Mouse (Mus musculus) liver, embryonic 11.5 days (tissue): ENCODE data around the gene Slc25a22. TPM values are rescaled to one million over a fixed set of nuclear protein-coding genes. Genes with fewer than 3 reads are reported as not detected.
A peak's percentile ranks its signal among the peaks of the same experiment; 100 is the strongest.

Experiments
- ATAC-seq: fragments of 200-750 bp; cut with Nextera tagmentation; replicated peaks from 2 replicates; pipeline ENCODE4 v1.8.0; 2017; ENCODE audit warnings: moderate number of reproducible peaks, mild to moderate bottlenecking, moderate TSS enrichment, moderate library complexity; ENCODE audit not compliant: low FRiP score
- DNase-seq: peaks from one replicate; pipeline ENCODE4 v3.0.0-alpha.2; 2017; ENCODE audit warnings: low spot score
- H3K27ac ChIP-seq: fragments of 300-500 bp; sonication (generic); 2 replicates; pipeline ENCODE4 v1.5.1; 2014; ENCODE audit warnings: mild to moderate bottlenecking, low read depth, low read length, control low read depth
- H3K27me3 ChIP-seq: fragments of 300-500 bp; sonication (generic); replicated peaks from 2 replicates; pipeline ENCODE4 v1.6.1; 2014; ENCODE audit warnings: low read length, mixed read lengths; ENCODE audit not compliant: control insufficient read depth, insufficient read depth
- H3K36me3 ChIP-seq: fragments of 300-500 bp; sonication (generic); 2 replicates; pipeline ENCODE4 v1.6.1; 2014; ENCODE audit warnings: mild to moderate bottlenecking, low read length, moderate library complexity, mixed read lengths; ENCODE audit not compliant: control insufficient read depth, insufficient read depth
- H3K4me1 ChIP-seq: fragments of 300-500 bp; sonication (generic); replicated peaks from 2 replicates; pipeline ENCODE4 v1.6.1; 2014; ENCODE audit warnings: low read length, mixed read lengths; ENCODE audit not compliant: control insufficient read depth, insufficient read depth
- H3K4me2 ChIP-seq: fragments of 300-500 bp; sonication (generic); 2 replicates; pipeline ENCODE4 v1.6.1; 2014; ENCODE audit warnings: mild to moderate bottlenecking, control low read depth, moderate library complexity
- H3K4me3 ChIP-seq: fragments of 300-500 bp; sonication (generic); 2 replicates; pipeline ENCODE4 v1.5.1; 2014; ENCODE audit warnings: low read depth, low read length, control low read depth
- H3K9ac ChIP-seq: fragments of 300-500 bp; sonication (generic); 2 replicates; pipeline ENCODE4 v1.6.1; 2014; ENCODE audit warnings: low read depth, low read length, control low read depth
- H3K9me3 ChIP-seq: fragments of 300-500 bp; sonication (generic); 2 replicates; pipeline ENCODE4 v1.6.1; 2016; ENCODE audit warnings: low read length, inconsistent platforms, mixed read lengths; ENCODE audit not compliant: control insufficient read depth
- WGBS: fragments of 180-500 bp; shearing (Covaris S2); extraction: QIAGEN DNeasy Blood & Tissue Kit; methylation state at CpG from one replicate; pipeline ENCODE4 v1.1.7; 2014; 5-methylcytosine and 5-hydroxymethylcytosine counted together
- polyA plus RNA-seq: library from polyadenylated mRNA; unstranded; fragments of >200 nt; fragmentation: Nextera tagmentation; extraction: Ambion mirVana; gene quantifications from 2 replicates; pipeline ENCODE4 v1.2.1, GENCODE M21; 2014

The Slc25a22 gene
- polyA plus RNA-seq, 1 experiment from 2014 or later, result 36.9 TPM

DNA sequence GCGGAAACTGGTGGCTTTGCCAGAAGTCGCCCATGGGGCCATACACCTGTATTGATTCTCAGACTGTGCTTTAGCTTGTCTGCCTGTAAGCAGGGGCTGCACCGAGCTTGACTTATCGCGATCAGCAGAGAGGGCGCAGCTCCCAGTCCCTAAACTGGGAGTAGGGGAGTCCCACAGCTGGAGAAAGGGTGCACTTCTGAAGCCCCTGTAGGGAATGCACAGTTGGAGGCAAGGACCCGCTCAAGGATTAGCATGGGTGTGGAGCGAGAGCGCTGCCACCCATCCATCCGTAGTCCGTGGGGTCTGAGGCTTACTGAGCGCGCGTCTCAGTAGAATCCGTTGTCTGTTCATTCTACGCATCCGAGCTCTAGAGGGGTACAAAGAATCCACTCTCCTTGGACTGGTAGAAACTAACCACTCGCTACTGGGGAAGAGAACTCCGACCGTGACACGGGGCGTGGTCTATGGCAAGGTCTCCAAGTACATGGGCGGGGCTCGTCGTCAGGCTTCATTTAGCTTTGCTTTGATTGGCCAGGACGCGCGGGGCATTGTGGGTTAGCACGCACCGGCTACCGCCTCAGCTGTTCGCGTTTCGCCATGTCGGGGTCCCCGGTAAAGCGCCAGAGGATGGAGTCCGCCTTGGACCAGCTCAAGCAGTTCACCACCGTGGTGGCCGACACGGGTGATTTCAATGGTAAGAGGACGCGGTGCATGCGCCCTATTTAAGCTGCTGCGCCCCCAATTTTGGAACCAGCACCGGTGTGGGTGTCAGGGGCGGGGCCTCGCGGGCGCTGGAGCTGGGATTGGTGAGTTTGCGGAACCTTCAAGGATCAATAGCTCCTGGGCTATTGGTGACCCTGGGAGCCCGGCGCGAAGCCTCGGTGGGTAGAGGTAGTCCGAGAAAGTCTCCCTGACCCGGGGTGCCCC lies 45.8 kb downstream of the Slc25a22 start, which contains the start of gene Taldo1:
TSS of gene Taldo1 (plus strand) at position 575 of the 927 bp plus-strand sequence.
- DNase-seq (peak; percentile 95), ATAC-seq (peak; percentile 83)
- under 1% methylated on average over 57 of the region's 57 CpGs for WGBS
- Histone ChIP-seq H3K36me3 (peaks cover 4% of the 10 kb centered on the region; the same call in 1 of the 2 replicates), H3K4me1 (peaks cover 57% of the 10 kb centered on the region), H3K9ac (peak within 1 kb of the TSS; percentile 74), H3K27ac (peak within 1 kb of the TSS; percentile 90), H3K4me2 (peak within 1 kb of the TSS; percentile 96), H3K4me3 (peak within 1 kb of the TSS; percentile 75), H3K9me3 (no peaks in the 10 kb centered on the region), H3K27me3 (no peaks in the 10 kb centered on the region)

DNA sequence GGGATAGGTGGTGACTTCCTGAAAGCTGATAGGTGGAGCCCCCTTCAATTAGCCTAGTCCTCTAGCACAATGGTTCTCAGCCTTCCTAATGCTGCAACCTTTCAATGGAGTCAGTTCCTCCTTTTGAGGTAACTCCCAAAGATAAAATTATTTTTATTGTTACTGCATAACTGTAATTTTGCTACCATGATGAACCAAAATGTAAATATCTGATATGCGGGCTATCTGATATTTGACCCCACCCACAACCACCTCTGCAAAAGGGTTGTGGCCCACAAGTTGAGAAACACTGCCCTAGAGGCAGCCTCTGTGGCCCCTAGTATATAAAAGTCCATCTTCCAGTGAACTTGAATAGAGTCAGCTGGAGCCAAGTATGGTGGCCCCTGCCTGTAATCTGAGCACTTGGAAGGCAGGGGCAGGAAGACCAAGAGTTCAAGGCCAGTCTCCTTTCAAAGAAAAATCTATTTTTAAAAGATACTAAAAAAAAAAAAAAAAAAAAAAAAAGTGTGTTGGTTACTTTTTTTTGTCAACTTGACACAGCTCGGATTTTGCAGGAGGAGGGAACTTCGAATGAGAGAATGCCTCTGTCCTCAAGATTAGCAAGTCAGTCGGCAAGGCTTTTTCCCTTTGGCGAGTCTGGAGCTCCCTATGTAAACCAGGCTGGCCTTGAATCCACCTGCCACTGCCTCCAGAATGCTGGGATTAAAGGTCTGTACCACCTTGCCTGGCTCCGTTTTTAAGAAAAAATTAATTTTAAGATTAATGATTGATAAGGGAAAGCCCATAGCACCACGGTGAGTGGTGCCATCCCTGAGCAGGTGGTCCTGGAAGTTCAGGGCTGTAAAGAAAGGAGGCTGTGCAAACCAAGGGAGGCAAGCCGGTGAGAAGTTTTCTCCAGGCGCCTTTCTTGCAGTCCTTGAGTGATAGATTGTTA lies 47.1 kb downstream of the Slc25a22 start:
- Histone ChIP-seq H3K27ac (peak overlapping the region; percentile 90), H3K9ac (peak overlapping the region; percentile 26; the same call in 1 of the 2 replicates), H3K4me2 (peak overlapping the region; percentile 96), H3K27me3 (no peaks in the 10 kb centered on the region), H3K4me1 (peaks cover 57% of the 10 kb centered on the region), H3K9me3 (no peaks in the 10 kb centered on the region), H3K4me3 (peak overlapping the region; percentile 75; the same call in 1 of the 2 replicates), H3K36me3 (no peaks in the 10 kb centered on the region)
- DNase-seq (no peak), ATAC-seq (no peak)
- WGBS, result 52% methylated on average over 9 of the region's 9 CpGs

- DNase-seq (no peak), ATAC-seq (peak; percentile 53)
- Histone ChIP-seq H3K4me2 (peak overlapping the region; percentile 34), H3K36me3 (no peaks in the 10 kb centered on the region), H3K27me3 (0 out of 2 replicates have a peak, but pooled peaks cover 2% of the 10 kb centered on the region), H3K27ac (peak overlapping the region; percentile 90), H3K4me3 (0 out of 2 replicates have a peak overlapping the region, but pooled peaks have one; percentile 5), H3K9ac (peak overlapping the region; percentile 34; the same call in 1 of the 2 replicates), H3K9me3 (no peaks in the 10 kb centered on the region), H3K4me1 (peaks cover 45% of the 10 kb centered on the region)
- 36% methylated on average over 3 of the region's 3 CpGs for WGBS
These were observed 49.1 kb downstream of the Slc25a22 start for GRCm38 (mm10) chr7:141388487-141389109.

DNA sequence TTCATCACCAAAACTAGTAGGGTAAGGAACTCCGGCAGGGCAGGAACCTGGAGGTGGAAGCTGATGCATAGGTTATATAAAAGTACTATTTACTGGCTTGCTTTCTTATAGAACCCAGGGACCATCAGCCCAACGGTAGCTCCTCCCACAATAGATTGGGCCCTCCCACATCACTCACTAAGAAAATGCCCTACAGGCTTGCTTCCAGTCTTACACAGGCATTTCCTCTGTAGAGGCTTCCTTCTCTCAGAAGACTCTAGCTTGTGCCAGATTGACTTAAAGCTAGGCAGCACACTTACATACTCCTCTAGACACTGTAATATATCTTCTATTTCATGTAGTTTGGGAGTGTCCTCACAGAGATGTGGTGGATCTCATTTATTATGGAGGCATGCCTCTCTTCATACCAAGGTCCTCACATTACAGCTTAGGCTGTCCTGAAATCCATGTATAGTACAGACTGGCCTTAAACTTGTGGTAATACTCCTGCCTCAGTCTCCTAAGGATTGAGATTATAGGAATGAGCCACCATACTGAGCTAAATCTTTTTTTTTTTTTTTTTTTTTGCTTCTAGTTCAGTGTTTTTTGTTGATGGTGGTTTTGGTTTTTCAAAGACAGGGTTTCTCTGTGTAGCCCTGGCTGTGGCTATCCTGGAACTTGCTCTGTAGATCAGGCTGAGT lies 49.7 kb downstream of the Slc25a22 start:
- Histone ChIP-seq H3K9me3 (no peaks in the 10 kb centered on the region), H3K4me2 (peak overlapping the region; percentile 34), H3K27ac (peak overlapping the region; percentile 90), H3K36me3 (no peaks in the 10 kb centered on the region), H3K4me3 (no peak overlapping the region), H3K9ac (0 out of 2 replicates have a peak overlapping the region, but pooled peaks have one; percentile 34), H3K27me3 (0 out of 2 replicates have a peak, but pooled peaks cover 2% of the 10 kb centered on the region), H3K4me1 (peaks cover 40% of the 10 kb centered on the region)
- ATAC-seq (no peak), DNase-seq (no peak)
- 45% methylated on average over 2 of the region's 2 CpGs for WGBS

DNA sequence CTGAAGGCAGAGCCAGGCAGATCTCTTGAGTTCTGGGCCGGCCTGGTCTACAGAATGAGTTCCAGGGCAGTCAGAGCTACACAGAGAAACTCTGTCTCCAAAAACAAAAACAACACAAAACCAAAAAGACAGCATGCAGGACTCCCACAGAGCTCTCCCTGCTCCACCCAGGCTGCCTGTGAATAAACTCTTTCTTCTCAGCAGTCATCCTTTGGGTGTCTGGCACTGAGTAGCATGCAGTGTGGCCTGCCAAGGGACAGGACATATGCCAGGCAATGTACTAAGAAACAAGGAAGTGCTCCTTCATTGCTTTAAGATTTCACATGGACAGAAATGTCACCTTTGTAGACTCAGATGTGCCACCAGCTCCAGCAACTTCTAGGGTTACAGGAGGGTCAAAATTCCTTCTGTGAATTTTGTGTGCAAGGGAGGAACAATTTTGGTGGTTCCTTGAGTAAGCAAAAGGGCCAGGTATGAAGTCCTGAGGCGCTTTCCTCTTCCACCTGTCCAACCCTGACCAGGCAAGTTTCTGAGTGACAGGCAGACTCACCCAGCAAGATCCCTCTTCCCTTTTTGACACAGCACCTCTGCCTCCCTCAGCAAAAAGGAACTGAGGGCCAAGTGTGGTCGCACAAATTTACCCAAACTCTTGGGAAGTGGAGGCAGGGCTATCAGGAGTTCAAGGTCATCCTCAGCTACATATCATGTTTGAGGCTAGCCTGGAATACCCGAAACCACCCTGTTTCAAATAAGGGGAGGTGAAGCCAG lies 56.4 kb downstream of the Slc25a22 start:
- 0 out of 2 replicates have a peak, but pooled peaks cover 2% of the 10 kb centered on the region for H3K27me3 ChIP-seq
- H3K4me1 ChIP-seq, result no peaks in the 10 kb centered on the region; the same call in 1 of the 2 replicates
- H3K27ac ChIP-seq, result no peak overlapping the region
- H3K9ac ChIP-seq, result no peak overlapping the region
- no peaks in the 10 kb centered on the region for H3K9me3 ChIP-seq
- H3K4me3 ChIP-seq, result no peak overlapping the region
- H3K4me2 ChIP-seq, result no peak overlapping the region
- 66% methylated on average over 4 of the region's 4 CpGs for WGBS
- ATAC-seq (no peak), DNase-seq (no peak)
- no peaks in the 10 kb centered on the region for H3K36me3 ChIP-seq

Other genes starting within 250 kb of the Slc25a22 start
- gene Hras, start 243.9 kb downstream of the Slc25a22 start, polyA plus RNA-seq, result 112 and 118 TPM in 2 replicates
- 20.8 and 20.9 TPM in 2 replicates for gene Lrrc56, start 243.7 kb downstream of the Slc25a22 start, polyA plus RNA-seq
- gene Lmntd2, start 223.8 kb downstream of the Slc25a22 start, polyA plus RNA-seq, result 1.8 and 2.6 TPM in 2 replicates
- gene Rassf7, start 222.0 kb downstream of the Slc25a22 start, polyA plus RNA-seq, result 35.1 TPM in 2 replicates
- 70.9 and 81.0 TPM in 2 replicates for gene Phrf1, start 209.1 kb downstream of the Slc25a22 start, polyA plus RNA-seq
- 4.0 and 4.1 TPM in 2 replicates for gene Irf7, start 171.4 kb downstream of the Slc25a22 start, polyA plus RNA-seq
- 0.44 and 0.53 TPM in 2 replicates for gene Cdhr5, start 161.1 kb downstream of the Slc25a22 start, polyA plus RNA-seq
- 1.2 and 1.6 TPM in 2 replicates for gene Sct, start 158.8 kb downstream of the Slc25a22 start, polyA plus RNA-seq
- 0.16 and 0.17 TPM in 2 replicates for gene Drd4, start 145.9 kb downstream of the Slc25a22 start, polyA plus RNA-seq
- gene Deaf1, start 110.2 kb downstream of the Slc25a22 start, polyA plus RNA-seq, result 48.6 and 54.0 TPM in 2 replicates
- 22.2 and 27.4 TPM in 2 replicates for gene Tmem80, start 110.2 kb downstream of the Slc25a22 start, polyA plus RNA-seq
- 5.4 and 7.7 TPM in 2 replicates for gene Eps8l2, start 99.0 kb downstream of the Slc25a22 start, polyA plus RNA-seq
- 442 and 472 TPM in 2 replicates for gene Taldo1, start 45.7 kb downstream of the Slc25a22 start, polyA plus RNA-seq
- 35.0 and 41.6 TPM in 2 replicates for gene Gatd1, start 23.8 kb downstream of the Slc25a22 start, polyA plus RNA-seq
- gene Cend1, start 8.4 kb downstream of the Slc25a22 start, polyA plus RNA-seq, result 0.16 and 0.27 TPM in 2 replicates
- 22.5 and 22.7 TPM in 2 replicates for gene Pidd1, start 6.1 kb upstream of the Slc25a22 start, polyA plus RNA-seq
- gene Rplp2, start 9.5 kb upstream of the Slc25a22 start, polyA plus RNA-seq, result 1,652 and 1,836 TPM in 2 replicates
- 23.4 and 23.7 TPM in 2 replicates for gene Pnpla2, start 17.3 kb upstream of the Slc25a22 start, polyA plus RNA-seq
- gene Cracr2b, start 23.2 kb upstream of the Slc25a22 start, polyA plus RNA-seq, result 4.3 and 7.2 TPM in 2 replicates
- 20.6 and 22.3 TPM in 2 replicates for gene Cd151, start 29.5 kb upstream of the Slc25a22 start, polyA plus RNA-seq
- 95.3 and 104 TPM in 2 replicates for gene Polr2l, start 37.2 kb upstream of the Slc25a22 start, polyA plus RNA-seq
- gene Tspan4, start 37.3 kb upstream of the Slc25a22 start, polyA plus RNA-seq, result 77.9 and 78.2 TPM in 2 replicates
- 39.2 and 48.1 TPM in 2 replicates for gene Chid1, start 102.0 kb upstream of the Slc25a22 start, polyA plus RNA-seq
- gene Ap2a2, start 124.3 kb upstream of the Slc25a22 start, polyA plus RNA-seq, result 94.4 and 102 TPM in 2 replicates
- gene Muc6, start 217.4 kb upstream of the Slc25a22 start, polyA plus RNA-seq, result 2.4 and 2.6 TPM in 2 replicates